Mouse (Mus musculus) kidney, embryonic 16.5 days (tissue): Measurements from ENCODE around the gene Piezo1. TPM values are rescaled to one million over a fixed set of nuclear protein-coding genes. Genes with fewer than 3 reads are reported as not detected.

Experiments used
- ATAC-seq: fragments of 200-750 bp; cut with Nextera tagmentation; 2 replicates; pipeline ENCODE4 v1.8.0; 2017; ENCODE audit warnings: moderate TSS enrichment; ENCODE audit not compliant: low FRiP score, low TSS enrichment
- H3K27ac ChIP-seq: fragments of 300-500 bp; sonication (generic); 2 replicates; pipeline ENCODE4 v1.5.1; 2014; ENCODE audit warnings: low read length
- H3K27me3 ChIP-seq: fragments of 300-500 bp; sonication (generic); 2 replicates; pipeline ENCODE4 v1.6.1; 2014; ENCODE audit warnings: low read length, control low read depth, mixed read lengths; ENCODE audit not compliant: insufficient read depth
- H3K36me3 ChIP-seq: fragments of 300-500 bp; sonication (generic); 2 replicates; pipeline ENCODE4 v1.6.1; 2014; ENCODE audit warnings: low read length, control low read depth, mixed read lengths; ENCODE audit not compliant: insufficient read depth
- H3K4me1 ChIP-seq: fragments of 300-500 bp; sonication (generic); 2 replicates; pipeline ENCODE4 v1.6.1; 2014; ENCODE audit warnings: low read length, control low read depth, mixed read lengths; ENCODE audit not compliant: insufficient read depth
- H3K4me2 ChIP-seq: fragments of 300-500 bp; sonication (generic); replicated peaks from 2 replicates; pipeline ENCODE4 v1.6.1; 2014; ENCODE audit warnings: low read depth, low read length
- H3K4me3 ChIP-seq: fragments of 300-500 bp; sonication (generic); 2 replicates; pipeline ENCODE4 v1.5.1; 2014; ENCODE audit warnings: mild to moderate bottlenecking, low read length
- H3K9ac ChIP-seq: fragments of 300-500 bp; sonication (generic); replicated peaks from 2 replicates; pipeline ENCODE4 v1.6.1; 2014; ENCODE audit warnings: low read length
- H3K9me3 ChIP-seq: fragments of 300-500 bp; sonication (generic); 2 replicates; pipeline ENCODE4 v1.6.1; 2016; ENCODE audit warnings: low read length, control low read depth
- whole genome bisulfite sequencing: fragments of 180-500 bp; shearing (Covaris S2); extraction: QIAGEN DNeasy Blood & Tissue Kit; methylation state at CpG from one replicate; pipeline ENCODE4 v1.1.7; 2014; 5-methylcytosine and 5-hydroxymethylcytosine counted together
- polyA plus RNA-seq: library from polyadenylated mRNA; unstranded; fragments of >200 nt; fragmentation: Nextera tagmentation; extraction: Ambion mirVana; gene quantifications from 2 replicates; pipeline ENCODE4 v1.2.1, GENCODE M21; 2015

Gene Piezo1
- polyA plus RNA-seq, 1 experiment from 2014 or later = 16.9 TPM

- H3K27ac ChIP-seq = peak overlapping the region; percentile 55
- no peak overlapping the region for H3K4me2 ChIP-seq
- no peak for ATAC-seq
- H3K36me3 ChIP-seq = no peaks in the 10 kb centered on the region
- H3K4me1 ChIP-seq = peaks cover 30% of the 10 kb centered on the region
- no peak overlapping the region for H3K4me3 ChIP-seq
- H3K9me3 ChIP-seq = no peaks in the 10 kb centered on the region
- no peaks in the 10 kb centered on the region for H3K27me3 ChIP-seq
- WGBS = 54% methylated on average over 8 of the region's 8 CpGs
- no peak overlapping the region for H3K9ac ChIP-seq
Measured at GRCm38 (mm10) chr8:122531312-122531711, 19.8 kb downstream of the Piezo1 start.

GRCm38 (mm10) chr8:122529159-122529558, 22.0 kb downstream of the Piezo1 start:
- peaks cover 47% of the 10 kb centered on the region for H3K4me1 ChIP-seq
- no peak for ATAC-seq
- H3K27me3 ChIP-seq = no peaks in the 10 kb centered on the region
- no peaks in the 10 kb centered on the region for H3K9me3 ChIP-seq
- WGBS = 88% methylated on average over 4 of the region's 4 CpGs
- H3K4me3 ChIP-seq = no peak overlapping the region
- no peaks in the 10 kb centered on the region for H3K36me3 ChIP-seq
- H3K27ac ChIP-seq = no peak overlapping the region
- H3K9ac ChIP-seq = no peak overlapping the region
- no peak overlapping the region for H3K4me2 ChIP-seq

- H3K27me3 ChIP-seq = no peaks in the 10 kb centered on the region
- no peak overlapping the region for H3K27ac ChIP-seq
- no peak for ATAC-seq
Measured at GRCm38 (mm10) chr8:122527937-122528336, 23.2 kb downstream of the Piezo1 start.

GRCm38 (mm10) chr8:122526526-122527170, 24.5 kb downstream of the Piezo1 start:
- Histone ChIP-seq H3K27ac (peak overlapping the region; percentile 87), H3K9ac (peak overlapping the region; percentile 33), H3K4me1 (peaks cover 57% of the 10 kb centered on the region), H3K27me3 (no peaks in the 10 kb centered on the region), H3K4me3 (no peak overlapping the region), H3K36me3 (no peaks in the 10 kb centered on the region), H3K9me3 (no peaks in the 10 kb centered on the region), H3K4me2 (no peak overlapping the region)
- 48% methylated on average over 7 of the region's 7 CpGs for WGBS
- ATAC-seq = peak; percentile 54

More at GRCm38 (mm10) chr8:122527937-122528336, 23.2 kb downstream of the Piezo1 start:
- no peak overlapping the region for H3K9ac ChIP-seq
- no peaks in the 10 kb centered on the region for H3K36me3 ChIP-seq
- peaks cover 55% of the 10 kb centered on the region for H3K4me1 ChIP-seq
- no peak overlapping the region for H3K4me2 ChIP-seq
- H3K4me3 ChIP-seq = no peak overlapping the region
- no peaks in the 10 kb centered on the region for H3K9me3 ChIP-seq
- 95% methylated on average over 3 of the region's 3 CpGs for WGBS

- 71% methylated on average over 3 of the region's 3 CpGs for WGBS
- H3K4me1 ChIP-seq = peaks cover 53% of the 10 kb centered on the region
Measured at GRCm38 (mm10) chr8:122526084-122526483, 25.0 kb downstream of the Piezo1 start.

GRCm38 (mm10) chr8:122525004-122525403, 26.1 kb downstream of the Piezo1 start:
- no peak for ATAC-seq
- H3K27ac ChIP-seq = peak overlapping the region; percentile 87; the same call in 1 of the 2 replicates
- no peak overlapping the region for H3K4me2 ChIP-seq
- H3K9me3 ChIP-seq = no peaks in the 10 kb centered on the region
- H3K27me3 ChIP-seq = no peaks in the 10 kb centered on the region
- 75% methylated on average over 6 of the region's 6 CpGs for WGBS
- H3K4me1 ChIP-seq = peaks cover 61% of the 10 kb centered on the region
- no peaks in the 10 kb centered on the region for H3K36me3 ChIP-seq
- H3K4me3 ChIP-seq = no peak overlapping the region
- no peak overlapping the region for H3K9ac ChIP-seq

More at GRCm38 (mm10) chr8:122526084-122526483, 25.0 kb downstream of the Piezo1 start:
- peak overlapping the region; percentile 33; the same call in 1 of the 2 replicates for H3K9ac ChIP-seq
- H3K27me3 ChIP-seq = no peaks in the 10 kb centered on the region
- peak overlapping the region; percentile 87 for H3K27ac ChIP-seq
- no peaks in the 10 kb centered on the region for H3K9me3 ChIP-seq
- no peak overlapping the region for H3K4me3 ChIP-seq
- no peak for ATAC-seq
- no peaks in the 10 kb centered on the region for H3K36me3 ChIP-seq
- no peak overlapping the region for H3K4me2 ChIP-seq

GRCm38 (mm10) chr8:122524506-122524905, 26.6 kb downstream of the Piezo1 start:
- ATAC-seq = no peak
- Histone ChIP-seq H3K4me2 (peak overlapping the region; percentile 31; the same call in 1 of the 2 replicates), H3K4me1 (peaks cover 61% of the 10 kb centered on the region), H3K4me3 (no peak overlapping the region), H3K27me3 (no peaks in the 10 kb centered on the region), H3K9me3 (no peaks in the 10 kb centered on the region), H3K27ac (peak overlapping the region; percentile 87), H3K36me3 (no peaks in the 10 kb centered on the region), H3K9ac (no peak overlapping the region; the same call in 1 of the 2 replicates)
- WGBS = 48% methylated on average over 6 of the region's 6 CpGs

- Histone ChIP-seq H3K27ac (peak overlapping the region; percentile 87), H3K27me3 (no peaks in the 10 kb centered on the region), H3K4me2 (peak overlapping the region; percentile 31), H3K9ac (peak overlapping the region; percentile 32), H3K4me3 (no peak overlapping the region), H3K4me1 (peaks cover 63% of the 10 kb centered on the region), H3K36me3 (no peaks in the 10 kb centered on the region), H3K9me3 (no peaks in the 10 kb centered on the region)
- whole genome bisulfite sequencing = 7% methylated on average over 23 of the region's 23 CpGs
- ATAC-seq = peak; percentile 20; the same call in 1 of the 2 replicates
Measured at GRCm38 (mm10) chr8:122523652-122524360, 27.3 kb downstream of the Piezo1 start.

GRCm38 (mm10) chr8:122522796-122523651, 28.1 kb downstream of the Piezo1 start:
- H3K27me3 ChIP-seq = no peaks in the 10 kb centered on the region
- peak; percentile 37; the same call in 1 of the 2 replicates for ATAC-seq
- WGBS = 41% methylated on average over 14 of the region's 14 CpGs
- peak overlapping the region; percentile 87 for H3K27ac ChIP-seq
- no peaks in the 10 kb centered on the region for H3K36me3 ChIP-seq
- H3K4me1 ChIP-seq = peaks cover 70% of the 10 kb centered on the region
- no peak overlapping the region for H3K4me3 ChIP-seq
- peak overlapping the region; percentile 31 for H3K4me2 ChIP-seq
- H3K9ac ChIP-seq = peak overlapping the region; percentile 37
- no peaks in the 10 kb centered on the region for H3K9me3 ChIP-seq
